Mouse (Mus musculus): ENCODE measurements around the gene Zfyve27. TPM values are rescaled to one million over a fixed set of nuclear protein-coding genes. Genes with fewer than 3 reads are reported as not detected.

Zfyve27 gene
- polyA plus RNA-seq, 1 experiment from 2014 or later = 27.7 TPM

- H3K9ac ChIP-seq = peak within 1 kb of the TSS; percentile 90
- H3K4me3 ChIP-seq = peak within 1 kb of the TSS; percentile 78
- H3K4me2 ChIP-seq = peak within 1 kb of the TSS; percentile 86
- H3K27ac ChIP-seq (ENCODE audit: poor library complexity, severe bottlenecking) = peak within 1 kb of the TSS; percentile 90
- H3K4me1 ChIP-seq (replicated peaks) = peaks cover 41% of the 10 kb centered on the region
- peak; percentile 98 for ATAC-seq (ENCODE audit: insufficient number of reproducible peaks, low FRiP score)
- under 1% methylated on average over 54 of the region's 54 CpGs for WGBS
- no peaks in the 10 kb centered on the region for H3K27me3 ChIP-seq (replicated peaks)
- peaks cover 11% of the 10 kb centered on the region for H3K36me3 ChIP-seq
- no peaks in the 10 kb centered on the region for H3K9me3 ChIP-seq (replicated peaks)
Measured at GRCm38 (mm10) chr19:42128787-42129508, 34.8 kb upstream of the Zfyve27 start, which contains the start of gene Avpi1. Gene Avpi1, minus strand, starts transcription at chr19:42129059.

GRCm38 (mm10) chr19:42129509-42130293 lies 34.0 kb upstream of the Zfyve27 start:
- Histone ChIP-seq H3K4me2 (peak overlapping the region; percentile 86), H3K9ac (peak overlapping the region; percentile 18; the same call in 1 of the 2 replicates), H3K27ac (ENCODE audit: poor library complexity, severe bottlenecking) (peak overlapping the region; percentile 63), H3K27me3 (replicated peaks) (no peaks in the 10 kb centered on the region), H3K4me3 (peak overlapping the region; percentile 78), H3K9me3 (replicated peaks) (no peaks in the 10 kb centered on the region), H3K36me3 (peaks cover 5% of the 10 kb centered on the region), H3K4me1 (replicated peaks) (peaks cover 38% of the 10 kb centered on the region)
- no peak for ATAC-seq (ENCODE audit: insufficient number of reproducible peaks, low FRiP score)
- WGBS = 33% methylated on average over 14 of the region's 14 CpGs

- no peaks in the 10 kb centered on the region for H3K27me3 ChIP-seq (replicated peaks)
- 67% methylated on average over 3 of the region's 3 CpGs for WGBS
- H3K4me2 ChIP-seq = no peak overlapping the region
- peak overlapping the region; percentile 63; the same call in 1 of the 2 replicates for H3K27ac ChIP-seq (ENCODE audit: poor library complexity, severe bottlenecking)
- H3K9ac ChIP-seq = no peak overlapping the region
- ATAC-seq (ENCODE audit: insufficient number of reproducible peaks, low FRiP score) = no peak
- H3K4me1 ChIP-seq (replicated peaks) = peaks cover 34% of the 10 kb centered on the region
- H3K36me3 ChIP-seq = no peaks in the 10 kb centered on the region
- H3K4me3 ChIP-seq = no peak overlapping the region
- H3K9me3 ChIP-seq (replicated peaks) = no peaks in the 10 kb centered on the region
Measured at GRCm38 (mm10) chr19:42130294-42130606, 33.5 kb upstream of the Zfyve27 start.

- H3K9me3 ChIP-seq (replicated peaks) = no peaks in the 10 kb centered on the region
- H3K4me3 ChIP-seq = no peak overlapping the region
- ATAC-seq (ENCODE audit: insufficient number of reproducible peaks, low FRiP score) = no peak
- peaks cover 26% of the 10 kb centered on the region for H3K4me1 ChIP-seq (replicated peaks)
- H3K36me3 ChIP-seq = no peaks in the 10 kb centered on the region
- 76% methylated on average over 5 of the region's 5 CpGs for WGBS
- H3K27me3 ChIP-seq (replicated peaks) = no peaks in the 10 kb centered on the region
- no peak overlapping the region for H3K4me2 ChIP-seq
- no peak overlapping the region for H3K9ac ChIP-seq
- H3K27ac ChIP-seq (ENCODE audit: poor library complexity, severe bottlenecking) = no peak overlapping the region
Measured at GRCm38 (mm10) chr19:42131101-42131500, 32.6 kb upstream of the Zfyve27 start.

GRCm38 (mm10) chr19:42135070-42135469 lies 28.7 kb upstream of the Zfyve27 start:
- ATAC-seq (ENCODE audit: insufficient number of reproducible peaks, low FRiP score) = no peak
- H3K9ac ChIP-seq = no peak overlapping the region
- H3K36me3 ChIP-seq = no peaks in the 10 kb centered on the region
- H3K27ac ChIP-seq (ENCODE audit: poor library complexity, severe bottlenecking) = no peak overlapping the region
- no peak overlapping the region for H3K4me2 ChIP-seq
- 0 out of 2 replicates have a peak, but pooled peaks cover 2% of the 10 kb centered on the region for H3K4me1 ChIP-seq (replicated peaks)
- H3K27me3 ChIP-seq (replicated peaks) = no peaks in the 10 kb centered on the region
- H3K9me3 ChIP-seq (replicated peaks) = no peaks in the 10 kb centered on the region
- H3K4me3 ChIP-seq = no peak overlapping the region

GRCm38 (mm10) chr19:42136126-42136525 lies 27.6 kb upstream of the Zfyve27 start:
- no peaks in the 10 kb centered on the region for H3K36me3 ChIP-seq
- H3K4me3 ChIP-seq = no peak overlapping the region
- WGBS = 42% methylated on average over 5 of the region's 5 CpGs
- no peaks in the 10 kb centered on the region for H3K4me1 ChIP-seq (replicated peaks)
- no peak overlapping the region for H3K27ac ChIP-seq (ENCODE audit: poor library complexity, severe bottlenecking)
- no peak overlapping the region for H3K9ac ChIP-seq
- H3K27me3 ChIP-seq (replicated peaks) = no peaks in the 10 kb centered on the region
- H3K4me2 ChIP-seq = no peak overlapping the region
- no peak for ATAC-seq (ENCODE audit: insufficient number of reproducible peaks, low FRiP score)
- no peaks in the 10 kb centered on the region for H3K9me3 ChIP-seq (replicated peaks)

- WGBS = 86% methylated on average over 4 of the region's 4 CpGs
Measured at GRCm38 (mm10) chr19:42137167-42137672, 26.5 kb upstream of the Zfyve27 start.

GRCm38 (mm10) chr19:42138517-42139285 lies 25.1 kb upstream of the Zfyve27 start:
- Histone ChIP-seq H3K4me2 (no peak overlapping the region), H3K36me3 (no peaks in the 10 kb centered on the region), H3K27ac (ENCODE audit: poor library complexity, severe bottlenecking) (no peak overlapping the region), H3K9ac (no peak overlapping the region), H3K27me3 (replicated peaks) (no peaks in the 10 kb centered on the region), H3K9me3 (replicated peaks) (no peaks in the 10 kb centered on the region), H3K4me1 (replicated peaks) (no peaks in the 10 kb centered on the region), H3K4me3 (no peak overlapping the region)
- no peak for ATAC-seq (ENCODE audit: insufficient number of reproducible peaks, low FRiP score)
- WGBS = 83% methylated on average over 15 of the region's 15 CpGs

More at GRCm38 (mm10) chr19:42137167-42137672, 26.5 kb upstream of the Zfyve27 start:
- Histone ChIP-seq H3K9me3 (replicated peaks) (no peaks in the 10 kb centered on the region), H3K36me3 (no peaks in the 10 kb centered on the region), H3K4me3 (no peak overlapping the region), H3K27me3 (replicated peaks) (no peaks in the 10 kb centered on the region), H3K4me2 (no peak overlapping the region), H3K27ac (ENCODE audit: poor library complexity, severe bottlenecking) (no peak overlapping the region), H3K4me1 (replicated peaks) (no peaks in the 10 kb centered on the region), H3K9ac (no peak overlapping the region)
- ATAC-seq (ENCODE audit: insufficient number of reproducible peaks, low FRiP score) = no peak

GRCm38 (mm10) chr19:42139724-42140517 lies 23.8 kb upstream of the Zfyve27 start:
- no peaks in the 10 kb centered on the region for H3K36me3 ChIP-seq
- no peak for ATAC-seq (ENCODE audit: insufficient number of reproducible peaks, low FRiP score)
- no peaks in the 10 kb centered on the region for H3K27me3 ChIP-seq (replicated peaks)
- H3K4me3 ChIP-seq = no peak overlapping the region
- no peak overlapping the region for H3K27ac ChIP-seq (ENCODE audit: poor library complexity, severe bottlenecking)
- 77% methylated on average over 5 of the region's 5 CpGs for WGBS
- no peaks in the 10 kb centered on the region for H3K9me3 ChIP-seq (replicated peaks)
- H3K9ac ChIP-seq = no peak overlapping the region
- no peak overlapping the region for H3K4me2 ChIP-seq
- H3K4me1 ChIP-seq (replicated peaks) = peaks cover 4% of the 10 kb centered on the region; the same call in 1 of the 2 replicates

GRCm38 (mm10) chr19:42141998-42142397 lies 21.8 kb upstream of the Zfyve27 start:
- Histone ChIP-seq H3K27ac (ENCODE audit: poor library complexity, severe bottlenecking) (no peak overlapping the region), H3K4me3 (no peak overlapping the region), H3K9me3 (replicated peaks) (no peaks in the 10 kb centered on the region), H3K27me3 (replicated peaks) (no peaks in the 10 kb centered on the region), H3K9ac (no peak overlapping the region), H3K4me2 (no peak overlapping the region), H3K4me1 (replicated peaks) (peaks cover 9% of the 10 kb centered on the region), H3K36me3 (no peaks in the 10 kb centered on the region)
- 69% methylated on average over 3 of the region's 3 CpGs for WGBS
- no peak for ATAC-seq (ENCODE audit: insufficient number of reproducible peaks, low FRiP score)
